Mouse (Mus musculus): ENCODE results near the gene Wwox. TPM values are rescaled to one million over a fixed set of nuclear protein-coding genes. Genes with fewer than 3 reads are reported as not detected.

Gene Wwox
- polyA plus RNA-seq, 1 experiment = 13.5 TPM

DNA sequence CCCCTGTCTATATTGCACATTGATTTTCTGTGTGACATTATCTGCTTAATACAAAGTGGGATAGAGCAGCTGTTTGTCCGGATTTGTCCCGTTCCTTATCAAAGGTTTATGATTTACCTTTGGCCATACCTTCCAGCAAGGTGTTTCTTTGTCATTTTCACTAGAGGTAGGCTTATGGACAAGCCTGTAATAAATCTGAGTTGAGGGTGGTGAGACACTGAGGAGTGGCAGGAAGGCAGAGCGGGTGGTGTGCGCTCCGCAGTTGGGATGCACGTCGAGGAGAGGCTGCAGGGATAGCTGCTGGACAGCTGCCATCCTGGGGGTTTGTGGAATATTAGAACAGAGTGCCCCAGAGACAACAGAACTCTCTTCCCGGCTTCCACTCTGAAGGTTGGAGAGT lies 458.0 kb downstream of the Wwox start:
- TF ChIP-seq POLR2A (IDR thresholded peaks at IDR 0.05; ENCODE audit: borderline replicate concordance, control insufficient read depth, low read depth, low read length) (no peak), CTCF (IDR thresholded peaks at IDR 0.05; ENCODE audit: control insufficient read depth, insufficient read depth, low read length) (no peak)
- Histone ChIP-seq H3K4me3 (replicated peaks; ENCODE audit: control insufficient read depth, low read depth, low read length) (no peak overlapping the region), H3K27ac (ENCODE audit: control insufficient read depth, insufficient read depth, low read depth, low read length, poor library complexity) (no peak overlapping the region), H3K4me1 (ENCODE audit: control insufficient read depth, insufficient read depth, low read length) (no peaks in the 10 kb centered on the region)
- WGBS = 92% methylated on average over 8 of the region's 8 CpGs

DNA sequence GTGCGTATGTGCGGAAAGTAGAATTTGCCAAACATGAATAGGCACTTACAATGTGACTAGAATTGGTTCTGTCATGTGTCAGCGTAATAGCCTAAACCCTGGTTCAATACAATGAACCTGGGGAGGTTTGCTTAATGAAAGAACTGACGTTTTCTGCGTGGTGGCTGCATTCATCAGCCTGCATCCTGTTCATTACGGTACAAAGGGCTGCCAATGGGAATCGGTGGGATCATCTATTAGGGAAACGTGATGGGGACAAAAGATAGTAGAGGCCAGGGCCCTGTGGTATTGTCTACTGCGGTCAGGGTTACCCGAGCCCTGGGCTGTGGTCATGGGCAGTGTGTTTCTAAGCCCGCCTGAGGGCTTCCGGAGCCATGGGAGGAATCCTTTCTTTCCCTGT lies 459.7 kb downstream of the Wwox start:
- Histone ChIP-seq H3K27ac (ENCODE audit: control insufficient read depth, insufficient read depth, low read depth, low read length, poor library complexity) (no peak overlapping the region), H3K4me3 (replicated peaks; ENCODE audit: control insufficient read depth, low read depth, low read length) (no peak overlapping the region), H3K4me1 (ENCODE audit: control insufficient read depth, insufficient read depth, low read length) (no peaks in the 10 kb centered on the region)
- 85% methylated on average over 12 of the region's 12 CpGs for WGBS
- no peak for TF ChIP-seq CTCF (IDR thresholded peaks at IDR 0.05; ENCODE audit: control insufficient read depth, insufficient read depth, low read length)
- no peak for TF ChIP-seq POLR2A (IDR thresholded peaks at IDR 0.05; ENCODE audit: borderline replicate concordance, control insufficient read depth, low read depth, low read length)

DNA sequence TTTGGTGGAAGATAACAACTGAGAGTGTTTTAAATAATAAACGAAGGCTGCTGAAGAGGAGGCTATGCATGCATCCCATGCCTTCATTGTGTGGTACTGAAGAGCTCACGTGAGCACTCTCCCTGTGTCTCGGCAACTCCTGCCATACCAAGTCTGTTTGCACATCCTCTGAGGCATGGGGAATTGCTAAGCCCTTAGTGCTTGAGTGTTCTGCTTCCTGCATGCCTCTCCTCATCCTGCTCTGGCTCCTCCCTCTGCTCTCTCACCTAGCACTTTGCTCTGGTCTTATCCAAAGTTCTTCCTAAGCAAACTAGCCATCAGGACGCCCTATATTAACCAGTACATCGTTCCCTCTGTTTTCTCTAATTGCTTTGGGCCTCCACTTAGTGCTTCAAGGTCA lies 463.1 kb downstream of the Wwox start:
- 80% methylated on average over 5 of the region's 5 CpGs for WGBS
- no peak overlapping the region for H3K27ac ChIP-seq (ENCODE audit: control insufficient read depth, insufficient read depth, low read depth, low read length, poor library complexity)
- TF ChIP-seq POLR2A (IDR thresholded peaks at IDR 0.05; ENCODE audit: borderline replicate concordance, control insufficient read depth, low read depth, low read length) = no peak
- TF ChIP-seq CTCF (IDR thresholded peaks at IDR 0.05; ENCODE audit: control insufficient read depth, insufficient read depth, low read length) = no peak
- H3K4me1 ChIP-seq (ENCODE audit: control insufficient read depth, insufficient read depth, low read length) = no peaks in the 10 kb centered on the region
- no peak overlapping the region for H3K4me3 ChIP-seq (replicated peaks; ENCODE audit: control insufficient read depth, low read depth, low read length)

DNA sequence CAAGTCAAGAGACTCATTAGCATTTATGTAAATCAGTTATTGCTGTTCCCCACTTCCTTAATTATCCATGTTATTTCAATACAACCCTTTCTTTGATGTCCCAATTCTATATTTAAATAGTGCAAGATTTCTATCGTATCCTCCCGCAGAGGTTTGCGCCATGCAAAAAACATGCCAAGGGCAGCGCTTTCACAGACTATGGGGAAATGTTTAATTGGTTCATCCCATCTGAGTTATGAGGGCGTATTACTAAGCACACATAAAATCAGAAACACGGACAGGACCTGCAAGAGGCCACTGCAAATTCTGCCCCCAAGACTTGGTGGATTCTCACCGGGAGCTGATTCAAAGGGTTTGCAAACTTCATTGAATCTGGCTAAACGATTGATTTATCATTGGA lies 468.6 kb downstream of the Wwox start:
- H3K4me1 ChIP-seq (ENCODE audit: control insufficient read depth, insufficient read depth, low read length) = no peaks in the 10 kb centered on the region
- peak overlapping the region; percentile 43; the same call in 1 of the 2 replicates for H3K27ac ChIP-seq (ENCODE audit: control insufficient read depth, insufficient read depth, low read depth, low read length, poor library complexity)
- TF ChIP-seq POLR2A (IDR thresholded peaks at IDR 0.05; ENCODE audit: borderline replicate concordance, control insufficient read depth, low read depth, low read length) = no peak
- TF ChIP-seq CTCF (IDR thresholded peaks at IDR 0.05; ENCODE audit: control insufficient read depth, insufficient read depth, low read length) = no peak
- 79% methylated on average over 8 of the region's 8 CpGs for WGBS
- H3K4me3 ChIP-seq (replicated peaks; ENCODE audit: control insufficient read depth, low read depth, low read length) = no peak overlapping the region

DNA sequence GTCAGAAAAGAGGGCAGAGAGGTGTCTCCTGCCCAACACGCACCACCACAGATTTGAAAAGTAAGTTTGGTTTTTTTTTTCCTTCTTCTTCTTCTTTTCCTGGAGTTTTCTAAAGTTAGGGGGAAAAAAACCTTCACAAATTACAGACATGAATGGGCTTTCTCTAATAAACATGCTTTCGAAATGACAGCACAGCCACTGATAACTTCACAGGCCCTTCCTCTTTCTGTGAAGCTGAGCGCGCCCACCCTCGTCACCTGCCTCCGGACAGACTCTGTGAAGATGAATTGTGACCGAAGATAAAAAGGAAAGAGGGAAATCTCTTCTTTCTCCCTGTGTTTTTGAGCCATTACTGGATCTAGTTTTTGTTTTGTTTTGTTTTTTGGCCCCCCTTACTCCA lies 469.1 kb downstream of the Wwox start:
- WGBS = 26% methylated on average over 7 of the region's 7 CpGs

DNA sequence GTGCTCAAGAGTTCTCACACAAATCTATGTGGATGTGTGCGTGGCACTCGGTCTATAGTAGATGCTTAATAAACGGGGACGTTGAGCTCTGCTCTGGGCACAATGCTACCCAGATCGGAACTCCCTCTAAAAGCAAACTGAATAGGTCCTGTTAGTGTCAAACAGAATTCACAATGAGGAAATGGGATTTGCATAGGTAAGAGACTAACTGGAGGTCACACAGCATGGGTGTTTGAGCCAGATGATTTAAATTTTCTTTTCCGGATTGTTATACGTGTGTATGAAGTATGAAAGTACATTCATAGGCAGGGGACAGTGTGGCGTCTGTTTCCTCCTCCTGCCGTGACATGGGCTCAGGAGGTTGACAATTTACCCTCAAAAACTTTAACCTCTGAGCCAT lies 469.7 kb downstream of the Wwox start:
- TF ChIP-seq CTCF (IDR thresholded peaks at IDR 0.05; ENCODE audit: control insufficient read depth, insufficient read depth, low read length) (no peak), POLR2A (IDR thresholded peaks at IDR 0.05; ENCODE audit: borderline replicate concordance, control insufficient read depth, low read depth, low read length) (no peak)
- no peak overlapping the region; the same call in 1 of the 2 replicates for H3K27ac ChIP-seq (ENCODE audit: control insufficient read depth, insufficient read depth, low read depth, low read length, poor library complexity)
- WGBS = 89% methylated on average over 9 of the region's 9 CpGs
- no peaks in the 10 kb centered on the region for H3K4me1 ChIP-seq (ENCODE audit: control insufficient read depth, insufficient read depth, low read length)
- H3K4me3 ChIP-seq (replicated peaks; ENCODE audit: control insufficient read depth, low read depth, low read length) = no peak overlapping the region

More for the DNA sequence above, 469.1 kb downstream of the Wwox start:
- Histone ChIP-seq H3K4me3 (replicated peaks; ENCODE audit: control insufficient read depth, low read depth, low read length) (no peak overlapping the region), H3K4me1 (ENCODE audit: control insufficient read depth, insufficient read depth, low read length) (no peaks in the 10 kb centered on the region), H3K27ac (ENCODE audit: control insufficient read depth, insufficient read depth, low read depth, low read length, poor library complexity) (peak overlapping the region; percentile 43; the same call in 1 of the 2 replicates)
- TF ChIP-seq CTCF (IDR thresholded peaks at IDR 0.05; ENCODE audit: control insufficient read depth, insufficient read depth, low read length) = no peak
- TF ChIP-seq POLR2A (IDR thresholded peaks at IDR 0.05; ENCODE audit: borderline replicate concordance, control insufficient read depth, low read depth, low read length) = no peak

DNA sequence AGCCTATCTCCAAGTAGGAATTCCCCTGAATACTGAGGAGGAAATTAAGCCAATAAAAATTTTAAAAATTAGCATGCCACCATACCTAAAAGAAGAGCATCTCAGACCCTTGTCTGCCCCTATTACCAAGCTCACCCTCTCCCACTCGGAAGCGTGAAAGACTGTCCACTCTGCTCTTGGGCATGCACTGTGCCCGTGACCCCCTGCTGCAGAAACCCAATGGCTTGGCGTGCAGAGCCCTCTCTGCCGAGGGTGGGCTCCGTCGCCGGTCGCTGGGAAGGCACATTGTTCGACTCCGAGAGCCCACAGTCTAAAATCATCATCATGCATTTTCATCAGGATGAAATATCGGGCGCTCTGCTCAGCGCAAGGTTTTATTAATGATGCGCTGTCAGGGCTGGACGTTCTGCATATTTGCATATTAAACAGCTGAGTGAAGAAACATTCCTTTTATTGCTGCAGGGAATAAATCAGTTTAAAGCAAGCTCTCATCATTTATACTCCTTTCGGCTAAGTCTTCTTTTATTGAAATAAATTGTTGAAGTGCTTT lies 471.7 kb downstream of the Wwox start:
- H3K4me1 ChIP-seq (ENCODE audit: control insufficient read depth, insufficient read depth, low read length) = no peaks in the 10 kb centered on the region
- H3K4me3 ChIP-seq (replicated peaks; ENCODE audit: control insufficient read depth, low read depth, low read length) = no peak overlapping the region
- WGBS = 92% methylated on average over 17 of the region's 17 CpGs
- no peak overlapping the region for H3K27ac ChIP-seq (ENCODE audit: control insufficient read depth, insufficient read depth, low read depth, low read length, poor library complexity)
- TF ChIP-seq CTCF (IDR thresholded peaks at IDR 0.05; ENCODE audit: control insufficient read depth, insufficient read depth, low read length) (no peak), POLR2A (IDR thresholded peaks at IDR 0.05; ENCODE audit: borderline replicate concordance, control insufficient read depth, low read depth, low read length) (no peak)

DNA sequence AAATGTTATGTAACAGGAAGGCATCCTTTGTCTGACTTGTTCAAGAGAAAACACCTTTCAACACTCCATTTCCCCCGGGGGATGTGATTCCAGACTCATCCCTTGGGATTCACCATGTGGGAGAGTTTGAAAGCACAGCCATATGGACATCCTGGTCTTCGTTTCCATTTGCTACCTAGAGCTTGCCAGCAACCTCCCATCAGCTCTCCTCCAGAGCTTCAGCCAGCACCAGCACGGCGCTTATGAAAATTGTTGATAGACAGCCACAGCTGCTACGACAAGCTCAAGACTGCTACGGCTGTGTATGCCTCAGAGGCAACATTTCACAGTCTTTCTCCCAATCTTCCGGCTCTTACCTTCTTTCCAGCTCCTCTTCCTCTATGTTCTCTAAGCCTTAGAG lies 484.2 kb downstream of the Wwox start:
- 82% methylated on average over 7 of the region's 7 CpGs for WGBS
- Histone ChIP-seq H3K27ac (ENCODE audit: control insufficient read depth, insufficient read depth, low read depth, low read length, poor library complexity) (no peak overlapping the region), H3K4me1 (ENCODE audit: control insufficient read depth, insufficient read depth, low read length) (no peaks in the 10 kb centered on the region), H3K4me3 (replicated peaks; ENCODE audit: control insufficient read depth, low read depth, low read length) (no peak overlapping the region)
- TF ChIP-seq CTCF (IDR thresholded peaks at IDR 0.05; ENCODE audit: control insufficient read depth, insufficient read depth, low read length) (no peak), POLR2A (IDR thresholded peaks at IDR 0.05; ENCODE audit: borderline replicate concordance, control insufficient read depth, low read depth, low read length) (no peak)

DNA sequence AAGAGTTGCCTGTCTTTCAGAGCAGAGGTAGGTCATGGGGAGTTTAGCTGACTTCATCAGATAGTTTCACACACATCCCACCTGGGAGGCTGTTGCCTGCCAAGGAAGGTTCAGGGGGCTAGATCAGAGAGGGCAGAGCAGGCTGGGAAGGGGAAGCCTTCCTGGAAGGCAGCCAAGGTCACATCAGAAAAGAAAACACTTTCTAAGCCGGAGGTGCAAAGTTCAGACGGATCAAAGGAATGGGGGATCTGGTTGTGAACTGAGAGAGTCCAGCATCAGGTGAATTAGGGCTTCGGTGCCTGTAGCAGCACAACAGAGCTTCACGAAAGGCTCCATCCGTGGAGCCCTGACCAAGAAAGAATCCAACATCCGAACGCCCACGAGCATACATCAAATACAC lies 488.0 kb downstream of the Wwox start:
- TF ChIP-seq CTCF (IDR thresholded peaks at IDR 0.05; ENCODE audit: control insufficient read depth, insufficient read depth, low read length) (no peak), POLR2A (IDR thresholded peaks at IDR 0.05; ENCODE audit: borderline replicate concordance, control insufficient read depth, low read depth, low read length) (no peak)
- no peak overlapping the region for H3K4me3 ChIP-seq (replicated peaks; ENCODE audit: control insufficient read depth, low read depth, low read length)
- H3K27ac ChIP-seq (ENCODE audit: control insufficient read depth, insufficient read depth, low read depth, low read length, poor library complexity) = no peak overlapping the region
- 82% methylated on average over 8 of the region's 8 CpGs for WGBS
- H3K4me1 ChIP-seq (ENCODE audit: control insufficient read depth, insufficient read depth, low read length) = no peaks in the 10 kb centered on the region
